Mouse (Mus musculus): ENCODE data around the gene Gnas. TPM values are rescaled to one million over a fixed set of nuclear protein-coding genes. Genes with fewer than 3 reads are reported as not detected.
A peak's percentile ranks its signal among the peaks of the same experiment; 100 is the strongest.
"Not testable (repeated sequence)": the region's sequence is repeated elsewhere in the genome, so short reads cannot be mapped to it uniquely, and the experiment has no call there.

The Gnas gene
- total RNA-seq, 2 experiments from 2014 or later, result 2,555 to 2,708 TPM

- DNase-seq (ENCODE audit: low spot score in 2 of 2), result no peak
These were observed 7.0 kb downstream of the Gnas start for GRCm38 (mm10) chr2:174291029-174291661.

- DNase-seq (ENCODE audit: low spot score in 2 of 2), result no peak
These were observed 7.5 kb downstream of the Gnas start for GRCm38 (mm10) chr2:174291662-174292030.

GRCm38 (mm10) chr2:174294457-174294856, 10.3 kb downstream of the Gnas start:
- DNase-seq (ENCODE audit: low spot score in 2 of 2), result no peak

- DNase-seq (ENCODE audit: low spot score in 2 of 2), result no peak
These were observed 11.2 kb downstream of the Gnas start for GRCm38 (mm10) chr2:174295175-174295899.

GRCm38 (mm10) chr2:174295900-174296465, 11.9 kb downstream of the Gnas start:
- no peak for DNase-seq (ENCODE audit: low spot score in 2 of 2)

GRCm38 (mm10) chr2:174297086-174297571, 13.0 kb downstream of the Gnas start:
- no peak for DNase-seq (ENCODE audit: low spot score in 2 of 2)

- DNase-seq (ENCODE audit: low spot score in 2 of 2), result no peak
These were observed 13.7 kb downstream of the Gnas start for GRCm38 (mm10) chr2:174297851-174298250.

- no peak for DNase-seq (ENCODE audit: low spot score in 2 of 2)
These were observed 14.4 kb downstream of the Gnas start for GRCm38 (mm10) chr2:174298471-174298870.

- DNase-seq (ENCODE audit: low spot score in 2 of 2), result no peak
These were observed 15.1 kb downstream of the Gnas start for GRCm38 (mm10) chr2:174299091-174299770.

- DNase-seq (ENCODE audit: low spot score in 2 of 2), result no peak
These were observed 15.6 kb downstream of the Gnas start for GRCm38 (mm10) chr2:174299771-174300160.

- DNase-seq (ENCODE audit: low spot score in 2 of 2), result no peak
These were observed 16.1 kb downstream of the Gnas start for GRCm38 (mm10) chr2:174300186-174300585.

GRCm38 (mm10) chr2:174300666-174301065, 16.5 kb downstream of the Gnas start:
- DNase-seq (ENCODE audit: low spot score in 2 of 2), result no peak

- no peak for DNase-seq (ENCODE audit: low spot score in 2 of 2)
These were observed 18.4 kb downstream of the Gnas start for GRCm38 (mm10) chr2:174302526-174302925.

GRCm38 (mm10) chr2:174305646-174306045, 21.5 kb downstream of the Gnas start:
- DNase-seq (ENCODE audit: low spot score in 2 of 2), result no peak

- no peak for DNase-seq (ENCODE audit: low spot score in 2 of 2)
These were observed 23.8 kb downstream of the Gnas start for GRCm38 (mm10) chr2:174307903-174308302.

GRCm38 (mm10) chr2:174310913-174311514, 26.9 kb downstream of the Gnas start:
- peak; percentile 32 to 55 for DNase-seq (ENCODE audit: low spot score in 2 of 2)

GRCm38 (mm10) chr2:174311613-174312012, 27.5 kb downstream of the Gnas start:
- DNase-seq (ENCODE audit: low spot score in 2 of 2), result no peak

GRCm38 (mm10) chr2:174312118-174312647, 28.1 kb downstream of the Gnas start:
- DNase-seq (ENCODE audit: low spot score in 2 of 2), result peak; percentile 70 to 71

GRCm38 (mm10) chr2:174312661-174313060, 28.5 kb downstream of the Gnas start:
- no peak for DNase-seq (ENCODE audit: low spot score in 2 of 2)

- not testable (repeated sequence) for DNase-seq (ENCODE audit: low spot score in 2 of 2)
These were observed 31.3 kb downstream of the Gnas start for GRCm38 (mm10) chr2:174315445-174315844.

GRCm38 (mm10) chr2:174316661-174317060, 32.5 kb downstream of the Gnas start:
- DNase-seq (ENCODE audit: low spot score in 2 of 2), result no peak
